Mouse (Mus musculus): ENCODE results near the gene Nectin4.

The Nectin4 gene

GRCm38 (mm10) chr1:171412001-171412441 lies 42.1 kb downstream of the Nectin4 start:
- DNase-seq (ENCODE audit: low spot score) = peak; percentile 49

GRCm38 (mm10) chr1:171412446-171412845 lies 42.5 kb downstream of the Nectin4 start:
- DNase-seq (ENCODE audit: low spot score) = no peak

DNA sequence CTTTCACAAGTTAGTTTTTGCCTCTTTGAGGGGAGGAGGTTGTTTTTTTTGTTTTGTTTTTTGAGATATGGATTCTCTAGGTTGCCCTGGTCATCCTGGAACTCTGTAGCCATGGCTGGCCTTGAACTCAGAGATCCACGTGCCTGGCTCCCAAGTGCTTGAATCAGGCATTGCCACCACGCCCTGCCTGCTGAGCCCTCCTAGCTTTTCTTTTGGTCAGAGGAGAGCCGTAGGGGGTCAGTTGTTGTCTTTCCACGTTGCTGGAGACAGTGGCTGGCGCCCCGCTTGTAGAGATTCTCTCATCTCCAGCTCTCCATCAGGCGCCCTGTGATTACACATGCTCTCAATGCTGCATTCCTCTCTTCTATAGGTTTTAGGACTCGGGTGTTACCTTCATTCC lies 43.7 kb downstream of the Nectin4 start:
- no peak for DNase-seq (ENCODE audit: low spot score)

GRCm38 (mm10) chr1:171418660-171419059 lies 48.8 kb downstream of the Nectin4 start, which contains the start of gene Tstd1:
TSS of gene Tstd1 (plus strand) at chr1:171418872.
- no peak for DNase-seq (ENCODE audit: low spot score)

- no peak for DNase-seq (ENCODE audit: low spot score)
Measured at GRCm38 (mm10) chr1:171419291-171419882, 49.5 kb downstream of the Nectin4 start.

GRCm38 (mm10) chr1:171419905-171420304 lies 50.0 kb downstream of the Nectin4 start:
- no peak for DNase-seq (ENCODE audit: low spot score)

- peak; percentile 33 for DNase-seq (ENCODE audit: low spot score)
Measured at GRCm38 (mm10) chr1:171422504-171423095, 52.7 kb downstream of the Nectin4 start.

- DNase-seq (ENCODE audit: low spot score) = no peak
Measured at GRCm38 (mm10) chr1:171424638-171425037, 54.7 kb downstream of the Nectin4 start.

DNA sequence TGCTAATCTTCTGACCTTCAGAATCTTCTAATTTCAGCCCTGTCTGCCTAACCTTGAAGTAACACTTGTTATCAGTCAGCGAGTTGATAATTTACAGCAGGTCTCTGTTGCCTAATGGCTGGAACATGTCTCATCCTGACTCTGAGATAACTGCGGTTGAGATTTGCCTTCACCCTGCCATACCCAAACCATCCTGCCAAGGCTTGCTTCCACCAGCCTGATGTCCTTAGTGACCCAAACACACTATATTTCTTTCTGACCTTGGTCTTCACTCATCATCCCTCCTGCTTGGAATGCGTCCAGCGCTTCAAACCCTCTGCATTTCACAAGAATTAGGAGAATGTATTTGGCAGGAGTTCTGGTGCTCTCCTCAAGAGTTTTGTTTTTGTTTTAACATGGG lies 55.2 kb downstream of the Nectin4 start:
- peak; percentile 62 for DNase-seq (ENCODE audit: low spot score)

- DNase-seq (ENCODE audit: low spot score) = no peak
Measured at GRCm38 (mm10) chr1:171432158-171432557, 62.3 kb downstream of the Nectin4 start.

- DNase-seq (ENCODE audit: low spot score) = peak; percentile 32
Measured at GRCm38 (mm10) chr1:171435288-171435814, 65.5 kb downstream of the Nectin4 start.

- no peak for DNase-seq (ENCODE audit: low spot score)
Measured at GRCm38 (mm10) chr1:171435974-171436373, 66.1 kb downstream of the Nectin4 start.

GRCm38 (mm10) chr1:171437264-171438013 lies 67.5 kb downstream of the Nectin4 start, which contains the start of gene F11r:
TSS of gene F11r (plus strand) at chr1:171437535.
- peak; percentile 93 for DNase-seq (ENCODE audit: low spot score)

Measured in yolk sac, embryonic 10.5 days (tissue).